Mouse (Mus musculus) bone marrow macrophage, adult 2 months (primary cell): Measurements from ENCODE around the gene Pfkp.

ENCODE experiments used
- CTCF ChIP-seq: IDR thresholded peaks from 2 replicates; pipeline ENCODE4 v1.5.1; 2012; ENCODE audit warnings: low read depth, mild to moderate bottlenecking, low read length, moderate library complexity
- POLR2A ChIP-seq: IDR thresholded peaks from 2 replicates; pipeline ENCODE4 v1.6.1; 2012; ENCODE audit warnings: mild to moderate bottlenecking, low read depth, low read length, borderline replicate concordance

- TF ChIP-seq CTCF (no peak), POLR2A (no peak)
Measured at GRCm38 (mm10) chr13:6634063-6634462, 14.5 kb downstream of the Pfkp start.
